Mouse (Mus musculus): ENCODE measurements around the gene Cacna1g.

Gene Cacna1g

GRCm38 (mm10) chr11:94480382-94480781 lies 6.4 kb upstream of the Cacna1g start:
- no peak for DNase-seq (ENCODE audit: low spot score in 2 of 2)

- no peak for DNase-seq (ENCODE audit: low spot score in 2 of 2)
Measured at GRCm38 (mm10) chr11:94477651-94478050, 3.7 kb upstream of the Cacna1g start.

GRCm38 (mm10) chr11:94475722-94476121 lies 1.7 kb upstream of the Cacna1g start:
- no peak for DNase-seq (ENCODE audit: low spot score in 2 of 2)

- DNase-seq (ENCODE audit: low spot score in 2 of 2): no peak
Measured at GRCm38 (mm10) chr11:94474544-94474910, 529 bp upstream of the Cacna1g start.

- DNase-seq (ENCODE audit: low spot score in 2 of 2): no peak
Measured at GRCm38 (mm10) chr11:94472916-94473706, 887 bp downstream of the Cacna1g start.

- no peak for DNase-seq (ENCODE audit: low spot score in 2 of 2)
Measured at GRCm38 (mm10) chr11:94472585-94472915, 1.4 kb downstream of the Cacna1g start.

- no peak for DNase-seq (ENCODE audit: low spot score in 2 of 2)
Measured at GRCm38 (mm10) chr11:94471740-94472584, 2.0 kb downstream of the Cacna1g start.

- no peak for DNase-seq (ENCODE audit: low spot score in 2 of 2)
Measured at GRCm38 (mm10) chr11:94470391-94470790, 3.6 kb downstream of the Cacna1g start.

- DNase-seq (ENCODE audit: low spot score in 2 of 2): peak in 1 of 2 experiments; percentile 52
Measured at GRCm38 (mm10) chr11:94469136-94470064, 4.6 kb downstream of the Cacna1g start.

- DNase-seq (ENCODE audit: low spot score in 2 of 2): no peak
Measured at GRCm38 (mm10) chr11:94468582-94469064, 5.4 kb downstream of the Cacna1g start.

- no peak for DNase-seq (ENCODE audit: low spot score in 2 of 2)
Measured at GRCm38 (mm10) chr11:94466333-94466855, 7.6 kb downstream of the Cacna1g start.

- DNase-seq (ENCODE audit: low spot score in 2 of 2): no peak
Measured at GRCm38 (mm10) chr11:94464170-94464569, 9.8 kb downstream of the Cacna1g start.

- no peak for DNase-seq (ENCODE audit: low spot score in 2 of 2)
Measured at GRCm38 (mm10) chr11:94461856-94462255, 12.1 kb downstream of the Cacna1g start.

GRCm38 (mm10) chr11:94457001-94457400 lies 17.0 kb downstream of the Cacna1g start:
- no peak for DNase-seq (ENCODE audit: low spot score in 2 of 2)

GRCm38 (mm10) chr11:94456347-94456746 lies 17.7 kb downstream of the Cacna1g start:
- DNase-seq (ENCODE audit: low spot score in 2 of 2): no peak

GRCm38 (mm10) chr11:94455161-94455820 lies 18.7 kb downstream of the Cacna1g start:
- no peak for DNase-seq (ENCODE audit: low spot score in 2 of 2)

GRCm38 (mm10) chr11:94454756-94455155 lies 19.2 kb downstream of the Cacna1g start:
- DNase-seq (ENCODE audit: low spot score in 2 of 2): no peak

GRCm38 (mm10) chr11:94451091-94451773 lies 22.8 kb downstream of the Cacna1g start:
- no peak for DNase-seq (ENCODE audit: low spot score in 2 of 2)

- no peak for DNase-seq (ENCODE audit: low spot score in 2 of 2)
Measured at GRCm38 (mm10) chr11:94449886-94450285, 24.1 kb downstream of the Cacna1g start.

- DNase-seq (ENCODE audit: low spot score in 2 of 2): no peak
Measured at GRCm38 (mm10) chr11:94449239-94449638, 24.8 kb downstream of the Cacna1g start.
